Mouse (Mus musculus) liver, postnatal 0 days (tissue): ENCODE results near the gene Pkd2. TPM values are rescaled to one million over a fixed set of nuclear protein-coding genes. Genes with fewer than 3 reads are reported as not detected.

ENCODE experiments used
- ATAC-seq: fragments of 200-750 bp; cut with Nextera tagmentation; 2 replicates; pipeline ENCODE4 v1.8.0; 2017; ENCODE audit warnings: mild to moderate bottlenecking, moderate library complexity
- DNase-seq: peaks from one replicate; pipeline ENCODE4 v3.0.0-alpha.2; 2016
- H3K27ac ChIP-seq: fragments of 300-500 bp; sonication (generic); 2 replicates; pipeline ENCODE4 v1.5.1; 2014; ENCODE audit warnings: antibody characterized with exemption, moderate library complexity, mild to moderate bottlenecking, low read depth
- H3K27me3 ChIP-seq: fragments of 300-500 bp; sonication (generic); 2 replicates; pipeline ENCODE4 v1.6.1; 2014; ENCODE audit warnings: low read length, control low read depth, mixed read lengths; ENCODE audit not compliant: insufficient read depth
- H3K36me3 ChIP-seq: fragments of 300-500 bp; sonication (generic); replicated peaks from 2 replicates; pipeline ENCODE4 v1.6.1; 2014; ENCODE audit warnings: mild to moderate bottlenecking, control low read depth, low read length, moderate library complexity, mixed read lengths; ENCODE audit not compliant: insufficient read depth
- H3K4me1 ChIP-seq: fragments of 300-500 bp; sonication (generic); 2 replicates; pipeline ENCODE4 v1.6.1; 2014; ENCODE audit warnings: antibody characterized with exemption, mild to moderate bottlenecking, control low read depth; ENCODE audit not compliant: insufficient read depth
- H3K4me2 ChIP-seq: fragments of 300-500 bp; sonication (generic); 2 replicates; pipeline ENCODE4 v1.6.1; 2014; ENCODE audit warnings: low read depth, mild to moderate bottlenecking, low read length, moderate library complexity, mixed read lengths
- H3K4me3 ChIP-seq: fragments of 300-500 bp; sonication (generic); 2 replicates; pipeline ENCODE4 v1.5.1; 2014; ENCODE audit warnings: low read depth, low read length
- H3K9ac ChIP-seq: fragments of 300-500 bp; sonication (generic); replicated peaks from 2 replicates; pipeline ENCODE4 v1.6.1; 2014; ENCODE audit warnings: mild to moderate bottlenecking, moderate library complexity
- H3K9me3 ChIP-seq: fragments of 300-500 bp; sonication (generic); 2 replicates; pipeline ENCODE4 v1.6.1; 2016; ENCODE audit warnings: mild to moderate bottlenecking, control low read depth, low read length, mixed read lengths
- CTCF ChIP-seq: sonication (generic); IDR thresholded peaks from 2 replicates; pipeline ENCODE4 v1.5.1; 2016; ENCODE audit warnings: antibody characterized with exemption, low read depth
- EP300 ChIP-seq: IDR thresholded peaks from 2 replicates; pipeline ENCODE4 v1.6.1; 2016; ENCODE audit warnings: antibody characterized with exemption, low read depth, mild to moderate bottlenecking
- WGBS: fragments of 180-500 bp; shearing (Covaris S2); extraction: QIAGEN DNeasy Blood & Tissue Kit; methylation state at CpG from one replicate; pipeline ENCODE4 v1.1.7; 2014; ENCODE audit not compliant: insufficient replicate concordance; 5-methylcytosine and 5-hydroxymethylcytosine counted together
- polyA plus RNA-seq: library from polyadenylated mRNA; unstranded; fragments of >200 nt; fragmentation: Nextera tagmentation; extraction: Ambion mirVana; gene quantifications from 2 replicates; pipeline ENCODE4 v1.2.1, GENCODE M21; 2015

Pkd2 gene
- polyA plus RNA-seq, 1 experiment from 2014 or later, result 0.95 TPM

- TF ChIP-seq EP300, result no peak
- no peak for TF ChIP-seq CTCF
- Histone ChIP-seq H3K36me3 (peaks cover 4% of the 10 kb centered on the region; the same call in 1 of the 2 replicates), H3K4me2 (no peak overlapping the region), H3K27ac (no peak overlapping the region), H3K4me1 (no peaks in the 10 kb centered on the region), H3K27me3 (no peaks in the 10 kb centered on the region), H3K4me3 (no peak overlapping the region), H3K9ac (no peak overlapping the region), H3K9me3 (no peaks in the 10 kb centered on the region)
- 77% methylated on average over 5 of the region's 5 CpGs for WGBS
- DNase-seq (no peak), ATAC-seq (no peak)
These were observed 9.3 kb downstream of the Pkd2 start for GRCm38 (mm10) chr5:104468586-104468985.

GRCm38 (mm10) chr5:104470981-104471391 is 11.7 kb downstream of the Pkd2 start:
- H3K9ac ChIP-seq, result no peak overlapping the region
- H3K4me2 ChIP-seq, result no peak overlapping the region
- no peaks in the 10 kb centered on the region for H3K27me3 ChIP-seq
- ATAC-seq, result no peak
- H3K4me1 ChIP-seq, result no peaks in the 10 kb centered on the region
- WGBS, result 78% methylated on average over 5 of the region's 5 CpGs
- H3K9me3 ChIP-seq, result no peaks in the 10 kb centered on the region
- TF ChIP-seq EP300 (no peak), CTCF (no peak)
- no peak for DNase-seq
- no peak overlapping the region for H3K4me3 ChIP-seq
- peaks cover 4% of the 10 kb centered on the region; the same call in 1 of the 2 replicates for H3K36me3 ChIP-seq
- no peak overlapping the region for H3K27ac ChIP-seq

- Histone ChIP-seq H3K27ac (no peak overlapping the region), H3K36me3 (peaks cover 4% of the 10 kb centered on the region; the same call in 1 of the 2 replicates), H3K9me3 (no peaks in the 10 kb centered on the region), H3K9ac (no peak overlapping the region), H3K4me2 (no peak overlapping the region), H3K4me1 (no peaks in the 10 kb centered on the region), H3K4me3 (no peak overlapping the region), H3K27me3 (no peaks in the 10 kb centered on the region)
- TF ChIP-seq EP300, result no peak
- peak; percentile 26; the same call in 1 of the 2 replicates for TF ChIP-seq CTCF
- 90% methylated on average over 8 of the region's 8 CpGs for WGBS
- ATAC-seq, result no peak
- DNase-seq, result no peak
These were observed 13.1 kb downstream of the Pkd2 start for GRCm38 (mm10) chr5:104472371-104472770.

DNA sequence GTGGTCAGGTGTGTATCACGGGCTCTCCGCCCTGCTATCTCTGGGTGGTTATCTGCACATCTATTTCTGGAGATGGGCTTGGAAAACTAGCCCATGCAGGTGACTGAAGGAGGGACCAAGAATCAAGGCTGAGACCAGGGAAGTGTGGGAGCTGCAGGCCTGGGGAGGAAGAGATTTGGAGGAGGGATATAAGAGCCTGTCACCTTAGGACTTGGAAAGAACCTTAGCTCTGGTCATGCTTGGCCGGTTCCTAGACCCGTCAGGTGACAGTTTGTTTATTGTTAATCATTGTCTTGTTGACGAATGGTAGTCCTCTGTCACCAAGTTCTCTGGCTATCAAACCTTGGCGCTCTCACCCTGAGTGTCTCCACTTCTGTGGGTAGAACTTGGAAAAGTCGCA is 21.1 kb downstream of the Pkd2 start:
- H3K27me3 ChIP-seq, result no peaks in the 10 kb centered on the region

DNA sequence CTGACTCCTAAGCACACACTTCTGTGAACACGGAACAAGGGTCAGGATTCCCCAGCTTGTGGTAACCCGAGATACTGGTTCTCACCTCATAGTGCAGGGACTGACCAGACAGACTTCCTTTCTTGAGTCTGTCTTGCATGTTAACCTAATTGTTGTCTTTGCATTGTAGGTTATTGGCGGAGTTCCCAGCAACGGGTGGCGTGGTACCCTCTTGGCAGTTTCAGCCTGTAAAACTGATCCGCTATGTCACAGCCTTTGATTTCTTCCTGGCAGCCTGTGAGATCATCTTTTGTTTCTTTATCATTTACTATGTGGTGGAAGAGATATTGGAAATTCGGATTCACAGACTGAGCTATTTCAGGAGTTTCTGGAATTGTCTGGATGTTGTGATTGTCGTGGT is 23.6 kb downstream of the Pkd2 start:
- no peaks in the 10 kb centered on the region for H3K9me3 ChIP-seq
- no peak overlapping the region for H3K4me3 ChIP-seq
- H3K4me1 ChIP-seq, result no peaks in the 10 kb centered on the region
- no peak overlapping the region for H3K4me2 ChIP-seq
- ATAC-seq (no peak), DNase-seq (no peak)
- TF ChIP-seq CTCF (no peak), EP300 (no peak)
- H3K27ac ChIP-seq, result no peak overlapping the region
- no peaks in the 10 kb centered on the region for H3K27me3 ChIP-seq
- H3K9ac ChIP-seq, result no peak overlapping the region
- WGBS, result 75% methylated on average over 8 of the region's 8 CpGs
- H3K36me3 ChIP-seq, result peaks cover 15% of the 10 kb centered on the region

More for the DNA sequence above, 21.1 kb downstream of the Pkd2 start:
- 77% methylated on average over 7 of the region's 7 CpGs for WGBS
- Histone ChIP-seq H3K27ac (no peak overlapping the region), H3K9ac (no peak overlapping the region), H3K4me3 (no peak overlapping the region), H3K4me1 (no peaks in the 10 kb centered on the region), H3K9me3 (no peaks in the 10 kb centered on the region), H3K4me2 (no peak overlapping the region), H3K36me3 (peaks cover 11% of the 10 kb centered on the region)
- no peak for DNase-seq
- TF ChIP-seq EP300 (no peak), CTCF (no peak)
- ATAC-seq, result no peak

- no peak for TF ChIP-seq CTCF
- TF ChIP-seq EP300, result no peak
- Histone ChIP-seq H3K9me3 (no peaks in the 10 kb centered on the region), H3K4me3 (no peak overlapping the region), H3K27ac (no peak overlapping the region), H3K27me3 (no peaks in the 10 kb centered on the region), H3K9ac (no peak overlapping the region), H3K4me1 (no peaks in the 10 kb centered on the region), H3K4me2 (no peak overlapping the region), H3K36me3 (peaks cover 18% of the 10 kb centered on the region)
- 62% methylated on average over 5 of the region's 5 CpGs for WGBS
- ATAC-seq, result no peak
- no peak for DNase-seq
These were observed 32.3 kb downstream of the Pkd2 start for GRCm38 (mm10) chr5:104491561-104491960.

GRCm38 (mm10) chr5:104504883-104505282 is 45.6 kb downstream of the Pkd2 start:
- WGBS, result 92% methylated on average over 2 of the region's 2 CpGs
- no peak overlapping the region for H3K27ac ChIP-seq
- TF ChIP-seq CTCF, result no peak
- H3K27me3 ChIP-seq, result no peaks in the 10 kb centered on the region
- H3K4me2 ChIP-seq, result no peak overlapping the region
- H3K9me3 ChIP-seq, result no peaks in the 10 kb centered on the region
- H3K9ac ChIP-seq, result no peak overlapping the region
- H3K4me1 ChIP-seq, result peaks cover 6% of the 10 kb centered on the region; the same call in 1 of the 2 replicates
- no peak for ATAC-seq
- H3K36me3 ChIP-seq, result peaks cover 8% of the 10 kb centered on the region
- H3K4me3 ChIP-seq, result no peak overlapping the region
- DNase-seq, result no peak
